9 mouse cellular contexts compared by ENCODE assay signal in the genomic region with DNA sequence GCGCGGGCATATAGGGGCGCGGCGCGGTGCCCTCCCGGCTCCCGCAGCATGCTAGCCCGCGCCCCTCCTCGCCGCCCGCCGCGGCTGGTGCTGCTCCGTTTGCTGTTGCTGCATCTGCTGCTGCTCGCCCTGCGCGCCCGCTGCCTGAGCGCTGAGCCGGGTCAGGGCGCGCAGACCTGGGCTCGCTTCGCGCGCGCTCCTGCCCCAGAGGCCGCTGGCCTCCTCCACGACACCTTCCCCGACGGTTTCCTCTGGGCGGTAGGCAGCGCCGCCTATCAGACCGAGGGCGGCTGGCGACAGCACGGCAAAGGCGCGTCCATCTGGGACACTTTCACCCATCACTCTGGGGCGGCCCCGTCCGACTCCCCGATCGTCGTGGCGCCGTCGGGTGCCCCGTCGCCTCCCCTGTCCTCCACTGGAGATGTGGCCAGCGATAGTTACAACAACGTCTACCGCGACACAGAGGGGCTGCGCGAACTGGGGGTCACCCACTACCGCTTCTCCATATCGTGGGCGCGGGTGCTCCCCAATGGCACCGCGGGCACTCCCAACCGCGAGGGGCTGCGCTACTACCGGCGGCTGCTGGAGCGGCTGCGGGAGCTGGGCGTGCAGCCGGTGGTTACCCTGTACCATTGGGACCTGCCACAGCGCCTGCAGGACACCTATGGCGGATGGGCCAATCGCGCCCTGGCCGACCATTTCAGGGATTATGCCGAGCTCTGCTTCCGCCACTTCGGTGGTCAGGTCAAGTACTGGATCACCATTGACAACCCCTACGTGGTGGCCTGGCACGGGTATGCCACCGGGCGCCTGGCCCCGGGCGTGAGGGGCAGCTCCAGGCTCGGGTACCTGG. TPM values are rescaled to one million over a fixed set of nuclear protein-coding genes. Genes with fewer than 3 reads are reported as not detected.
DNase-seq lines count a peak whose midpoint lies in the region; ATAC-seq and TF ChIP-seq lines count a peak whose summit lies in the region.
"Had no signal": no experiment of that assay in that cellular context is flagged by ENCODE, and none has a peak within 500 bp of the region (broad histone marks: within the 10 kb centered on the region; RNA-seq: fewer than 3 reads in every experiment).

No protein-coding gene starts in this region.

- H3K4me1 ChIP-seq in heart, embryonic 10.5 days, result peaks cover 17% of the 10 kb centered on the region
- peaks cover 7% of the 10 kb centered on the region; the same call in 1 of the 2 replicates for H3K4me1 ChIP-seq in heart, embryonic 16.5 days (ENCODE audit: control insufficient read depth, insufficient read depth, low read length)
- no peaks in the 10 kb centered on the region; the same call in 1 of the 2 replicates for H3K4me1 ChIP-seq in thymus, adult 2 months (replicated peaks; ENCODE audit: control insufficient read depth, insufficient read depth, low read length)

- H3K36me3 ChIP-seq in heart, embryonic 10.5 days, result no peaks in the 10 kb centered on the region
- no peaks in the 10 kb centered on the region for H3K36me3 ChIP-seq in heart, embryonic 16.5 days (ENCODE audit: control insufficient read depth, insufficient read depth)
- H3K36me3 ChIP-seq in thymus, adult 2 months (ENCODE audit: control insufficient read depth, insufficient read depth, low read length), result no peaks in the 10 kb centered on the region

- no peak for TF ChIP-seq POLR2A in thymus, adult 2 months (IDR thresholded peaks at IDR 0.05; ENCODE audit: control insufficient read depth, extremely low read depth, insufficient read depth, low read length, poor library complexity)

- H3K4me3 ChIP-seq in heart, embryonic 10.5 days, result peak overlapping the region; percentile 67
- peak overlapping the region; percentile 57 for H3K4me3 ChIP-seq in heart, embryonic 16.5 days (ENCODE audit: low read length)
- no peak overlapping the region for H3K4me3 ChIP-seq in thymus, adult 2 months (ENCODE audit: control insufficient read depth, insufficient read depth, low read length)

- TF ChIP-seq CTCF in thymus, adult 2 months (IDR thresholded peaks at IDR 0.05; ENCODE audit: borderline replicate concordance, control insufficient read depth, extremely low read depth, insufficient read depth, low read length, poor library complexity), result no peak

- H3K27ac ChIP-seq in heart, embryonic 10.5 days, result peak overlapping the region; percentile 77
- no peak overlapping the region for H3K27ac ChIP-seq in heart, embryonic 16.5 days (ENCODE audit: low read length)
- H3K27ac ChIP-seq in thymus, adult 2 months (ENCODE audit: control insufficient read depth, insufficient read depth, low read length), result no peak overlapping the region

- peak overlapping the region; percentile 41; the same call in 1 of the 2 replicates for H3K9ac ChIP-seq in heart, embryonic 16.5 days (ENCODE audit: low read length)

- WGBS in heart, embryonic 10.5 days, result 2% methylated on average over 89 of the region's 89 CpGs
- 2% methylated on average over 78 of the region's 89 CpGs for WGBS in heart, embryonic 16.5 days
- WGBS in thymus, adult 2 months, result 10% methylated on average over 89 of the region's 89 CpGs

- ATAC-seq in heart, embryonic 16.5 days (replicated peaks; ENCODE audit: extremely low read depth, insufficient read depth, low FRiP score), result peak; percentile 49
- ATAC-seq in megakaryocyte-erythroid progenitor cell, adult 5-6 weeks (replicated peaks; ENCODE audit: low FRiP score, low TSS enrichment, poor library complexity, severe bottlenecking), result peak; percentile 42; the same call in 1 of the 2 replicates

- peaks cover 58% of the 10 kb centered on the region for H3K27me3 ChIP-seq in heart, embryonic 10.5 days (ENCODE audit: insufficient read depth, poor library complexity, severe bottlenecking)
- peaks cover 36% of the 10 kb centered on the region for H3K27me3 ChIP-seq in heart, embryonic 16.5 days (ENCODE audit: control insufficient read depth, insufficient read depth, low read length)
- H3K27me3 ChIP-seq in thymus, adult 2 months (ENCODE audit: control insufficient read depth, insufficient read depth, low read length), result no peaks in the 10 kb centered on the region; the same call in 1 of the 2 replicates

- H3K4me2 ChIP-seq in heart, embryonic 16.5 days (ENCODE audit: low read depth, low read length), result peak overlapping the region; percentile 83

- no peaks in the 10 kb centered on the region for H3K9me3 ChIP-seq in heart, embryonic 10.5 days
- no peaks in the 10 kb centered on the region for H3K9me3 ChIP-seq in heart, embryonic 16.5 days (replicated peaks; ENCODE audit: control insufficient read depth, low read length)

- DNase-seq in heart, embryonic 10.5 days (ENCODE audit: low spot score), result no peak
- DNase-seq in heart, adult 18-20 months, result no peak
- DNase-seq in embryo, embryonic 11.5 days (ENCODE audit: low read depth, low spot score), result peak; percentile 16
- peak; percentile 41 for DNase-seq in kidney, postnatal 14 days
- peak; percentile 54 for DNase-seq in testis, postnatal 10 days (ENCODE audit: low spot score)
- no peak for DNase-seq in thymus, adult 2 months

RNA-seq across cellular contexts. Expression of gene Kl, which starts 0.5 kb away (rescaled TPM):
- 0.10 and 0.18 TPM in 2 replicates for polyA plus RNA-seq in heart, embryonic 10.5 days (2016; fragmentation: Nextera tagmentation; extraction: Ambion mirVana)
- total RNA-seq in heart, adult 18-20 months (2021), result under 1 TPM in 1 of 2 experiments, not detected in 1; 0.05 TPM
- 0.45 and 0.46 TPM in 2 replicates for polyA plus RNA-seq in heart, embryonic 16.5 days (2015; fragmentation: Nextera tagmentation; extraction: Ambion mirVana)
- total RNA-seq in megakaryocyte-erythroid progenitor cell, adult 5-6 weeks (2014; fragmentation: Nextera tagmentation), result not detected in 2 replicates
- total RNA-seq in megakaryocyte-erythroid progenitor cell, adult 5-6 weeks (2017), result not detected in 2 replicates
- polyA plus RNA-seq in thymus, adult 2 months (2012; rRNA removed), result 0.06 and 0.28 TPM in 2 replicates
- total RNA-seq: CH12.LX had no signal

Comparison
In these comparisons a context has a peak if more than half of its experiments do, and no peak if none do; other contexts are left out.
1. DNase-seq: peak in embryo, embryonic 11.5 days (single experiment), kidney, postnatal 14 days (single experiment) and testis, postnatal 10 days (single experiment); none in heart, embryonic 10.5 days (single experiment), heart, adult 18-20 months (0 of 2) and thymus, adult 2 months (single experiment).